Mouse (Mus musculus) embryonic stem cell, embryonic (primary cell): ENCODE data around the gene Dll3.
"Not testable (repeated sequence)": the region's sequence is repeated elsewhere in the genome, so short reads cannot be mapped to it uniquely, and the experiment has no call there.

Experiments
- CTCF ChIA-PET, 4 experiments: fragments of 300-600 bp in 2 of 4; fragments of 350-600 bp in 2 of 4; sonication (Branson Sonifier 250); formaldehyde crosslinking; loops; one replicate each; lab custom pipeline; 2022; ENCODE audit warnings: inconsistent platforms in 2 of 4; lab: Charles Lee
- POLR2A ChIA-PET, 4 experiments: fragments of 300-600 bp in 2 of 4; fragments of 350-600 bp in 2 of 4; sonication (Branson Sonifier 250); formaldehyde crosslinking; loops; one replicate each; lab custom pipeline; 2022; ENCODE audit warnings: antibody characterized with exemption in 4 of 4, inconsistent platforms in 1 of 4; lab: Charles Lee

The Dll3 gene

GRCm38 (mm10) chr7:28243943-28244342 lies 58.1 kb downstream of the Dll3 start:
- CTCF ChIA-PET, POLR2A ChIA-PET: not testable (repeated sequence)
